Mouse (Mus musculus): ENCODE measurements around the gene Gas8.
"Not testable (repeated sequence)": the region's sequence is repeated elsewhere in the genome, so short reads cannot be mapped to it uniquely, and the experiment has no call there.

The Gas8 gene

GRCm38 (mm10) chr8:123515540-123515897, 3.1 kb upstream of the Gas8 start:
- no peak for DNase-seq

DNA sequence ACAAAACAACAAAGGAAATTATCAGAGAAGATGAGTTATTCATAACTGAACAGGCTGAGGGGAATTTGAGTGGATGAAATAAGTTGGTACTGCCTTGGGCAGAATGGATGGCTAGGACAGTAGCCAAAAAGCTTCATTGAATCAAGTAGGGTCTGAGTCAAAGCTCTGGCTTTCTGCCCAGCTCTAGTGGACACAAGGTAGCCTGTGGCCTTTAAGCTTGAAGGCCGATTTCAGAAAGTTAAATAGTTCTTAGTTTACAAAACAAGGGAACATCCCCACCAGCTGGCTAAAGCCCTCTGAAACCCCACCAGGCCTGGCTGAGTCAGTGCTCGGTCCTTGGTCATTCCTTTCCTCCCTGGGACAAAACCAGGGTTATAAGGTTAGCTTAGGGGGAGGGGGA, 2.0 kb upstream of the Gas8 start:
- no peak for DNase-seq

DNA sequence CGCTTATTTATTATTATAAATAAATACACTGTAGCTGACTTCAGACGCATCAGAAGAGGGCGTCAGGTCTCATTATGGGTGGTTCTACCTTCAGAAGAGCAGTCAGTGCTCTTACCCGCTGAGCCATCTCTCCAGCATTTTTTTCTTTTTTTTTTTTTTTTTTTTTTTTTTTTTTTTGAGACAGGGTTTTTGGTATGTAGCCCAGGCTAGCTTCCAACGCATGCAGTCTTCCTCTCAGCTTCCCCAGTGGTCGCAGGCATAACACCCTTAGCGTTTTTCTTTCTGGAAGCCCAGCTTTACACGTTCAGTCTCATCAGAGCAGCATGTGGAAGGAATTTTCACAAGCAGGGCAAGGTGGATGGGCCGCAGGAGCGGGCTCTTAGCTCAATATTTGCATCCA, 462 bp upstream of the Gas8 start:
- no peak for DNase-seq

DNA sequence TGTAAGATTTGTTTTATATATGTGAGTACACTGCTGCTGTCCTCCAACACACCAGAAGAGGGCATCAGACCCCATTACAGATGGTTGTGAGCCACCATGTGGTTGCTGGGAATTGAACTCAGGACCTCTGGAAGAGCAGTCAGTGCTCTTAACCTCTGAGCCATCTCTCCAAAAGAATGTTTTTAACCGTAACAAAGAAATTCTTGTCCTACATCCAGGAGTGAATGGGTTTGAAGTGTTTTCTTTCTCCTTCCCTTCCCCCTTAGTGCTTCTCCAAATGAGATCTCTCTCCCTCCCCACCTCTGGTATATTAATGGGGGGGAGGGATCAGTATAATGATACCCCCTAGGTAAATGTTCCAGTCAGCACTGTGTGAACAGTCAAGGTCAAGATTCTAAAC, 1.4 kb downstream of the Gas8 start:
- DNase-seq: not testable (repeated sequence)

DNA sequence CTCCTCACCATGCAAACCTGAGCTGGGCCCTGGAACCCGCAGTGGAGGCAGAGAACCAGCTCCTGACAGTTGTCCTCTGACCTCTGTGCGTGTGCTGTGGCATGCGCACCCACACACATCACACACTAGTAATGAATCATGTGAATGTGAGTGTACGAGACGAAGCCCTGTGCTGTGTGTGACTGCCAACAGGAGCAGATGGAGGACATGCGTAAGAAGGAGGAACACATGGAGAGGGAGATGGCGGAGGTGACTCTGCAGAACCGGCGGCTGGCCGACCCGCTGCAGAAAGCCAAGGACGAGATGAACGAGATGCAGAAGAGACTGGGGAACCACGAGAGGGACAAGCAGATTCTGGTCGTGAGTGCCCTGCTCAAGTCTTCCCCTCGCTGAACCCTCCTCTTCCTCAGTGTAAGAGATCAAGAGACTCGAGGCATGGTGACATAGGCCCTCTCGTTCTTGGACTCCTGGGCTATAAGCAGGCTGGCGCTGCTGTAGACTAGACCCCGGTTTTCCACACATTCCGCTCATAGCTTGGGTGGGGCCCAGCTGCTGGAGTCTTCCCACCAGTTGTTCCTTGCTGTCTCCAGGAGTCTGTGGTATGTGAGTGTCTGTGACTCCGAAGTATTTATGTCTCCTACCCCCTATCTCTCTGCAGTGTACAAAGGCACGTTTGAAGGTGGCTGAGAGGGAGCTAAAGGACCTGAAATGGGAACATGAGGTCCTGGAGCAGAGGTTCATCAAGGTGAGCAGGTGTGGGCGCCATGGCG, 9.3 kb downstream of the Gas8 start:
- DNase-seq: no peak

DNA sequence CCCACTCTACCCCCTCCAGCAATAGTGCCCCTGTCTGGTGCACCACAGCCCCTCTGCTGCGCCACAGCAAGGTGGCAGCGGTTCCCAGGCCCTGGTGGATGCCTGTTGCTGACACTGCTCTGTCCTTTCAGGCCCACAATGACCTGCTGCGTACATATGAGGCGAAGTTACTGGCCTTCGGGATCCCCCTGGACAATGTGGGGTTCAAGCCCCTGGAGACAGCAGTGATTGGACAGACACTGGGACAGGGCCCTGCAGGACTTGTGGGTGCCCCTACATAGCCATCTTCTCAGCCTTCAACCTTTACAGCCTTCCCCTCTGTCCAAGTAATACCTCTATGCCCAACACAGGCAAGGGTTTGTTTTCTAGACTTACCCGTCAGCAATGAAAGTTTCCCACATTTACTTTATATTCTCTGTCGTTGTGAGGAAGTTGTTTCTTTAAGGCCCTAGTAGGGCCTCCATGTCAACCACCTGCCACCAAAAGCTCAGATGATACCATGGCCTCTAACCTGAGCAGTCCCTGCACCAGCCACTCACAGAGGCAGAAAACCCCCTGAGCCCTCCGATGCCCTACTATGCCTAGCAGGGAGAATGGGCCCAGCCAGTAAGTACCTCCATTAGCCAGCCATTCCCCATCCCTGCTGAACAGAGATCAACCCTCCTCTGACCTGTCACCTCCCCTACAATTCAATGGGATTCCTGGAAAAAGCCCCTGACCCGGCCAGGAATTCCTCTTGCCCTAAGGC, 17.8 kb downstream of the Gas8 start:
- DNase-seq: no peak

- DNase-seq: no peak
Measured at GRCm38 (mm10) chr8:123536990-123537380, 18.4 kb downstream of the Gas8 start.

- not testable (repeated sequence) for DNase-seq
Measured at GRCm38 (mm10) chr8:123537641-123538040, 19.0 kb downstream of the Gas8 start.

- not testable (repeated sequence) for DNase-seq
Measured at GRCm38 (mm10) chr8:123564221-123564620, 45.6 kb downstream of the Gas8 start.

DNA sequence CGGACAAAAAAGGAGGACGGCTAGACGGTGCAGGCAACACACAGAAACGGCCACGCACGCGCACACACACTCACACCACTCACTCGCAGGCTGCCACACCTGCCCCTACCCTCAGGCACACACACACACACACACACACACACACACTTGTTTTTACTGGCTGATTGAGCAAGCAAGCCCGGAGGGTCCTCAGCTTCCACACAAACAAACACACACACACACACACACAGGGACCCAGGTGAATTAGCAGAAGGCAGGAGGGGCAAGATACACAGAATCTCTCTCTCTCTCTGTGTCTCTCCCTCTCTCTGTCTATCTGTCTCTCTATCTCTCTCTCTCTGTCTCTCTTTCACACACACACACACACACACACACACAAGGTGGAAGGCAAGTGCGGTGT, 56.8 kb downstream of the Gas8 start:
- peak; percentile 19 for DNase-seq

Data from kidney, postnatal 10 days (tissue).